Mouse (Mus musculus): ENCODE results near the gene Mydgf. TPM values are rescaled to one million over a fixed set of nuclear protein-coding genes. Genes with fewer than 3 reads are reported as not detected.

Gene Mydgf
- polyA plus RNA-seq, 1 experiment = 45.0 TPM

DNA sequence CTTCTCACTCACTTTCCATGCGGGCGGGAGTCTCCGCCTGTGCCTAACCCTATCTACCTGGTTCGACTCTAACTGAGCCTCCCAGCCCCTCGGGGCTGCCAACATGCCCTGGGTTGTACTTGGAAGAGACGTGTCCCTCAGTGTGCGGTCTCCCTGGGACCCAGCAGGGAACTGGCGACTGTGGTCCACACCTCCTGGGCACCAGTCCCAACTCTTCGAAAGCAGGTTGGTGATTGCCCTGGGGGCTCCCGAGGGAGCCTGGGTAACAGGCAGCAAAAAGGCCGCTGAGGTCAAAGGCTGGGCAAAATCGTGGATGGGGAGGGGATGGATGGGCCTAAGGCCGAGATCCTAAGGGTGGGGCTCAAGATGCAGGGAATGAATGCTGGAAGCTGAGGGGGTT is 34.0 kb upstream of the Mydgf start:
- WGBS = 31% methylated on average over 13 of the region's 13 CpGs
- no peak overlapping the region for H3K27ac ChIP-seq (ENCODE audit: insufficient read depth, low read length)

DNA sequence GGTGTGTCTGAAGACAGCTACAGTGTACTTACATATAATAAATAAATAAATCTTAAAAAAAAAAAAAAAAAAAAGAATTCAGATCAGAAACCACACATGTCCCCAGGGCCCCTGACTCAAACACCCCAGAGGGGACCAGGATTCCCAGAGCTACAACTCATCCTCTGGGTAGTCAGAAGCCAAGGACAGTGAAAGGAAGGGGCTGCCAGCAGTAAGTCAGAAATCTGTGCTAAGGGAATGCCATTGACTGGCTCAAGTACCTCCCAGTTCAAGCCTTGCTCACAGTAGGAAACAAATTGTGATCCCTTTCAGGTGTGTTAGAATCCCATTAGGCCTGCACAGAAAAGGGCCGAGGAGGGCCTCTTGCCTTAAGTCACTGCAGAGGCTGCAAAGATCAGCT is 30.5 kb upstream of the Mydgf start:
- Histone ChIP-seq H3K4me1 (ENCODE audit: control insufficient read depth, insufficient read depth, low read length) (peaks cover 17% of the 10 kb centered on the region), H3K27ac (ENCODE audit: insufficient read depth, low read length) (no peak overlapping the region), H3K4me3 (replicated peaks; ENCODE audit: insufficient read depth, low read depth, low read length) (no peak overlapping the region), H3K27me3 (ENCODE audit: control insufficient read depth, insufficient read depth, low read length) (no peaks in the 10 kb centered on the region)
- TF ChIP-seq CTCF (IDR thresholded peaks at IDR 0.05; ENCODE audit: borderline replicate concordance, insufficient read depth, low read depth, low read length) = no peak
- TF ChIP-seq POLR2A (IDR thresholded peaks at IDR 0.05; ENCODE audit: borderline replicate concordance, insufficient read depth, low read length) = no peak
- WGBS = 87% methylated on average over 1 of the region's 1 CpGs
- no peak for DNase-seq

More for the DNA sequence above, 34.0 kb upstream of the Mydgf start:
- DNase-seq = peak in 1 of 2 experiments; percentile 37
- no peaks in the 10 kb centered on the region for H3K27me3 ChIP-seq (ENCODE audit: control insufficient read depth, insufficient read depth, low read length)
- no peak for TF ChIP-seq POLR2A (IDR thresholded peaks at IDR 0.05; ENCODE audit: borderline replicate concordance, insufficient read depth, low read length)
- H3K4me1 ChIP-seq (ENCODE audit: control insufficient read depth, insufficient read depth, low read length) = peaks cover 17% of the 10 kb centered on the region
- peak overlapping the region; percentile 61 for H3K4me3 ChIP-seq (replicated peaks; ENCODE audit: insufficient read depth, low read depth, low read length)

DNA sequence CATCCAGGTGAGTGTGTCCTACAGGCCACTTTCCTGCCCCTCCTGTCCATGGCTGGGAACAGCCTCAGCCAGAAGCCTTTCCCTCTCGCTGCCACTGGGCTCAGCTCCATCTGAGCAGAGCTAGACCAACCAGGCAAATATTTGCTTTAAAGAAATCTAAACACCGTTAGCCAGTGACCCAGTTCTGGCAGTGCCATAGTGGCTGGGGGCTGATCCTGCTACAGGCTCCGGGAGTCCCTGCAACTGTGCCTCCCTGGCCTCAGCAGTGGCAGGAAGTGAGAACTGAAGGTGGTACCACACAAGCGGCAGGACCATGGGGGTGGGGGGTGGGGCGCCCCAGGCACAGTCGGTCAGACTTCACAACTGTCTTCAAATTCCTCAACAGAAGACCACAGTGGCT is 29.0 kb upstream of the Mydgf start:
- Histone ChIP-seq H3K4me3 (replicated peaks; ENCODE audit: insufficient read depth, low read depth, low read length) (no peak overlapping the region), H3K27me3 (ENCODE audit: control insufficient read depth, insufficient read depth, low read length) (no peaks in the 10 kb centered on the region), H3K27ac (ENCODE audit: insufficient read depth, low read length) (no peak overlapping the region), H3K4me1 (ENCODE audit: control insufficient read depth, insufficient read depth, low read length) (peaks cover 14% of the 10 kb centered on the region)
- no peak for DNase-seq
- TF ChIP-seq POLR2A (IDR thresholded peaks at IDR 0.05; ENCODE audit: borderline replicate concordance, insufficient read depth, low read length) = no peak
- TF ChIP-seq CTCF (IDR thresholded peaks at IDR 0.05; ENCODE audit: borderline replicate concordance, insufficient read depth, low read depth, low read length) = no peak
- 63% methylated on average over 6 of the region's 6 CpGs for WGBS

DNA sequence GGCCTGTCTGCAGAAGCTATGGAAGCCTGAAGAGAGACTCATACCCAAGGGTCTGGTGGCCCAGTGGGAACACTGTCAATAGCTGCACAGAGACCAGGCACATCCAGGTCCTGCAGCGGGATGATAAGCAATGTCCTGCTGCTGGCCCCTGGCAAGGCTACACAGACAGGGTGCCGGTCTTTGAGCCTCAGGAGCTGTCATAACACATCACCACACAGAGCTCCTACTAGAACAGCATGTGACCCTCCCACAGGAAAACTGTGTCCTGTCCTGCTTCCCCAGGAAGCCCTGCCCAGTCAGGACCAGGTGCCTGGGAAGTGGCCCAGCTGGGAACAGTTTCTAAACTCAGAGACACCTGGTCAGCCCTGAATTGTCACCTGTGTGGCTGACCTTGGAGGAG is 27.4 kb upstream of the Mydgf start:
- Histone ChIP-seq H3K27ac (ENCODE audit: insufficient read depth, low read length) (no peak overlapping the region), H3K27me3 (ENCODE audit: control insufficient read depth, insufficient read depth, low read length) (no peaks in the 10 kb centered on the region), H3K4me1 (ENCODE audit: control insufficient read depth, insufficient read depth, low read length) (peaks cover 3% of the 10 kb centered on the region; the same call in 1 of the 2 replicates), H3K4me3 (replicated peaks; ENCODE audit: insufficient read depth, low read depth, low read length) (no peak overlapping the region)
- WGBS = 62% methylated on average over 2 of the region's 2 CpGs
- DNase-seq = no peak
- TF ChIP-seq POLR2A (IDR thresholded peaks at IDR 0.05; ENCODE audit: borderline replicate concordance, insufficient read depth, low read length) (no peak), CTCF (IDR thresholded peaks at IDR 0.05; ENCODE audit: borderline replicate concordance, insufficient read depth, low read depth, low read length) (no peak)

DNA sequence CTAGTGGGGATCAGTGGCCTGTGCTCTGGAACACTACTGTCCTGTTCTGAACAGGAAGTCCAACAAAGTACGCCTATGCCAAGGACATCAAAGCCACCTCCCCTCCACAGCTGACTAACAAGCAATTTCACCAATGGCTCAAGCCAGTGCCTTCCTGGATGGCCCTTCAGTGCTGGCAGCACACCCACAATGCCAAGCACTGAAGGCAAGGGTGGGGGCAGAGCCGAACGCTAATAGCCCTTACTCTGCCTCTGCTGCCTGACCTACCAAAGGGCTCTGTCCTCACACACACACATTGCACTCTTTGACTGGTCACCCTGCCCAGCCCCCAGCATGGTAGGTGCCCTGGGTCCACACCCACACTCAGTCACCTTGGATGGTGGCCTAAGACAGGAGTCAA is 25.1 kb upstream of the Mydgf start:
- DNase-seq = no peak
- TF ChIP-seq POLR2A (IDR thresholded peaks at IDR 0.05; ENCODE audit: borderline replicate concordance, insufficient read depth, low read length) (no peak), CTCF (IDR thresholded peaks at IDR 0.05; ENCODE audit: borderline replicate concordance, insufficient read depth, low read depth, low read length) (no peak)
- H3K27ac ChIP-seq (ENCODE audit: insufficient read depth, low read length) = no peak overlapping the region
- no peak overlapping the region for H3K4me3 ChIP-seq (replicated peaks; ENCODE audit: insufficient read depth, low read depth, low read length)
- peaks cover 3% of the 10 kb centered on the region; the same call in 1 of the 2 replicates for H3K4me1 ChIP-seq (ENCODE audit: control insufficient read depth, insufficient read depth, low read length)
- 90% methylated on average over 3 of the region's 3 CpGs for WGBS
- no peaks in the 10 kb centered on the region for H3K27me3 ChIP-seq (ENCODE audit: control insufficient read depth, insufficient read depth, low read length)

DNA sequence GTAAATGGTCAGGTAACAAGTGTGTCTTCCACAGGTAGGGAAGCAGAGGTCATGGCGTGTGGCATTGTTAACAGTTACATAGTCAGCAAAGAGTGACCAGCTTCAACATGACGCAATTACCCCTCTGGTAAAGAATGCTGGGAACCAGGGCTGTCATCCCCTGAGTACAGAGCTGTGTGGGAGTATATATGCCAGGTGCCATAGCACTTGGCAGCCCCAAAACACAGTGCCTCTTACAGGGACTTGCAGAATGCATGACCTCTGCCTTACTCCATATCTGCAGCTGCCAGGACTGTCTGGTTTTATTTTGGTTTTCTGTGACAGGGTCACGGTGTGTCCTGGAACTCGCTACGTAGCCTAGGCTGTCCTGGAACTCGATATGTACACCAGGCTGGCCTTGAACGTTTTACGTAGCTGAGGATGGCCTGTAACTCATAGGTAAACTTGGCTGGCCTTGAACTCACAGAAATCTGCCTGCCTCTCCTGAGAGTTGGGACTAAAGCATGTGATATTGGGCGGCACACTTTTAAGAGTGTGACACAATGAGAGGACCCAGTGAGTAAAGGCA is 24.3 kb upstream of the Mydgf start:
- DNase-seq = no peak
- H3K27ac ChIP-seq (ENCODE audit: insufficient read depth, low read length) = no peak overlapping the region
- WGBS = 93% methylated on average over 9 of the region's 9 CpGs
- no peak overlapping the region for H3K4me3 ChIP-seq (replicated peaks; ENCODE audit: insufficient read depth, low read depth, low read length)
- H3K4me1 ChIP-seq (ENCODE audit: control insufficient read depth, insufficient read depth, low read length) = peaks cover 1% of the 10 kb centered on the region; the same call in 1 of the 2 replicates
- H3K27me3 ChIP-seq (ENCODE audit: control insufficient read depth, insufficient read depth, low read length) = no peaks in the 10 kb centered on the region
- TF ChIP-seq CTCF (IDR thresholded peaks at IDR 0.05; ENCODE audit: borderline replicate concordance, insufficient read depth, low read depth, low read length) (no peak), POLR2A (IDR thresholded peaks at IDR 0.05; ENCODE audit: borderline replicate concordance, insufficient read depth, low read length) (no peak)

DNA sequence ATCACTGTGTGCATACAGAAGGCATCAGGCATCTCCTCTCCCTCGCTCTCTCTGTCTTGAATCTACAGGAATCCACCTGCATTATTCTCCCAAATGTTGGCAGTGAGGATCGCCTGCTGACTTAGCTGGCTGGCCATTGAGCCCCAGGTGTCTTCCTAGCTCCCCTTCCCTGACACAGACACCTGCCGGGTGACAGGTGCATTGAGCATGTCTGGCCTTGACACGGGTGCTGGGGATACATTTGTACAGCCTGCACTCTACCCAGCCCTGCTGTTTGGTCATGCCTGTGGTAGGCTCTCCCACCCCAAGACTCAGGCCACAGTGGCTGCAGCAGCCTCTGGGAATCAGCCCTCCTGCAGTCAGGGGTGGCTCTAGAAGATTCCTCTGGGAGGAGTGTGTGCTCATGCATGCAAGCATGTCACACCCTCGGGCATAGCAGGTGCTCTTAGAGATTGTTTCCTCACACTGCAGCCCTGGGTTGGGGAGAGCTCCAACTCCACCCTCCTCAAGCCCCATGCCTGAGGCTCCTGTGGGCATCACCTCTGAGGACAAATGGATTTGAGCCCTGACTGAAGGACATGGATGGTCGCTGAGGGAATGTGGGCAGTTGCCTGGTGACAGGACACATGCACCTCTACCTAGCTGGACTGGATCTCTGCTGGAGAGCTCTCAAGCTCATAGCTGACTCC is 23.4 kb upstream of the Mydgf start:
- no peak overlapping the region for H3K27ac ChIP-seq (ENCODE audit: insufficient read depth, low read length)
- H3K27me3 ChIP-seq (ENCODE audit: control insufficient read depth, insufficient read depth, low read length) = no peaks in the 10 kb centered on the region
- H3K4me1 ChIP-seq (ENCODE audit: control insufficient read depth, insufficient read depth, low read length) = no peaks in the 10 kb centered on the region
- no peak for TF ChIP-seq POLR2A (IDR thresholded peaks at IDR 0.05; ENCODE audit: borderline replicate concordance, insufficient read depth, low read length)
- no peak for TF ChIP-seq CTCF (IDR thresholded peaks at IDR 0.05; ENCODE audit: borderline replicate concordance, insufficient read depth, low read depth, low read length)
- H3K4me3 ChIP-seq (replicated peaks; ENCODE audit: insufficient read depth, low read depth, low read length) = no peak overlapping the region
- 69% methylated on average over 6 of the region's 6 CpGs for WGBS
- DNase-seq = no peak

DNA sequence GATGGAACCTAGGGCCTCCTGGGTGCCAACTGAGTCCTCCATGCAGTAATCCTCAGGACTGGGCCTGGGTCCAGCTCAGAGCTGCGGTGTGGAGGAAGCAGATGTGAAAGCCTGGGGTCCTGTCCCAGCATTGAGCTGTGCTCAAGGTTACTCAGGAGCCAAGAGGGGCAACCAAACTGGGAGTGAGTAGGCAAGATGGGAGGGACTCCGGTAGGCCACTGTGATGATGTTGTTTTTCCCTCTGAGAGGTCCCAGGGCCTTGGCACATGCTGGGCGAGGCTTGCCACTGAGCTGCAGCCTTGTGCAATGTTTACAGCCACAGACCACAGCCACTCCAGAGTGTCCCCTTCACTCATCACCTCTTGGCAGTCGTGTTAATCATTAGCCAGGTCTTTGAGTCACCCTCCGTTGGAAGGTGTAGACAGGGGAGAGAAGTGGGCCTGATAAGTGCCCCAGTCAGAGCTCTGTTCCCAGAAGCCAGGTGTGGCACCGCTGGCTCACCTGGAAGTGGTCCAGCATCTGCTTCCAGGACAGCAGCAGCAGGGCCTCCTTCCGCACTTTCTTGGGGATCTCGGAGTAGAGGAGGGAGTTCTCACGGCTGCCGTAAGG is 22.7 kb upstream of the Mydgf start:
- 82% methylated on average over 10 of the region's 10 CpGs for WGBS
- no peaks in the 10 kb centered on the region for H3K27me3 ChIP-seq (ENCODE audit: control insufficient read depth, insufficient read depth, low read length)
- H3K27ac ChIP-seq (ENCODE audit: insufficient read depth, low read length) = no peak overlapping the region
- H3K4me3 ChIP-seq (replicated peaks; ENCODE audit: insufficient read depth, low read depth, low read length) = no peak overlapping the region
- DNase-seq = no peak
- TF ChIP-seq CTCF (IDR thresholded peaks at IDR 0.05; ENCODE audit: borderline replicate concordance, insufficient read depth, low read depth, low read length) (no peak), POLR2A (IDR thresholded peaks at IDR 0.05; ENCODE audit: borderline replicate concordance, insufficient read depth, low read length) (no peak)
- H3K4me1 ChIP-seq (ENCODE audit: control insufficient read depth, insufficient read depth, low read length) = no peaks in the 10 kb centered on the region
